Mouse (Mus musculus) ovary, postnatal 14 days (tissue): ENCODE data around the gene Ring1.
A peak's percentile ranks its signal among the peaks of the same experiment; 100 is the strongest.
"Not testable (repeated sequence)": the region's sequence is repeated elsewhere in the genome, so short reads cannot be mapped to it uniquely, and the experiment has no call there.

Source experiments
- DNase-seq: peaks from one replicate; pipeline ENCODE4 v3.0.0; 2022; ENCODE audit warnings: low spot score

Gene Ring1

DNA sequence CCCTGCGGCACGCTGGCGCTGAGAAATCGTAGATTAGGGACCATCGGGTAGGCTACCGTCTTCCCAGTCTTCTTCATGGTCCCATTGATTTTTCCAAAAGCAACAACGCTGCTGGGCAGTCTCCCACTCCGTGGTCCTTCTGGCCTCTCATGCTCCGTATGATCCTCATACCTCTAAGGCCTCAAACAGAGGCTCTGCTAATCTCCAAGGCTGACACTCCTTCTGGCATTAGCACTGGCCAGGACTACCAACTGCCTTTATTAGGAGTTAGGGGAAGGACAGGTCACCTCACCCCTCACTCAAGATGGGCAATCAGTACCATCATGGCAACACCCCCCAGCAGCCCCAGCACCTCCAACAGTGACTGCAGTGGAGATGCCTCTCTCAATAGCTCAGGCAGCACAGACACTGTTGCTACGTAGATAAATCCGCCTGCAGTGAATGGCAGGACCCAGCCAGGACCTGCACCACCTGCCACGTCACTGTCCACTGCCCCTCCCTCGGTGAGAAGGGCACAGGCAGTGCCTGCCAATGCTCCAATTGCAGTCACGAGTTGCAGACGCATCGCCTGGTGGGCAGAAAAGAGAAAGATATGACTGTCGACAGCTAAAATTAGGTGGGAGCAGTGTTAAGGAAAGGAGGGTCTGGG is 4.1 kb upstream of the Ring1 start:
- no peak for DNase-seq

DNA sequence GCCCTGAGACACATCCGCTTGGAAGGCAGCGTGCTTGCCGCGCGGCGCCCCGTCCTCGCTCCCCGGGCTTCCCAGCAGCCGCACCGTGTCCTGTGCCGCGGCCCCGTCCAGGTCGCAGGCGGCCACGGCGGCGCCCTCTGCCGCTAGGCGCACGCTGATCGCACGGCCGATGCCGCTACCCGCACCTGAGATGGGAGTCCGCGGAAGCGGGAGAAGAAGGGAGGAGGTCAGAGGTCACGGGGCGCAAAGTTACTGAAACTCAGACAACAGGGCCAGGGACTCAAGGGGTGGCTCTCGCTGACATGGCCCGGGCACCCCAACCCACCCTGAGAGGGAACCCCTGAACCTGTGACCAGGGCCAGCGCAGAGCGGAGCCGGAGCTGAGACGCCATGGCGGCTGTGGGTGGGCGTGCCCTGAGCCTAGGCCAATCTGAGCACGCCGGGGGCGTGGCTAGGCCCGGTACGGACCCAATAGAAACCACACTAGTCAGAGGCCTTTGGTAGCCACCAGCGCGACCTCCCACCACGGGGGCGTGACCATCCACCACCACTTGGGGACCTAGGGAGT is 3.3 kb upstream of the Ring1 start, which contains the start of gene H2-Ke6:
TSS of gene H2-Ke6 (minus strand) at position 405 of the 568 bp plus-strand sequence.
- peak; percentile 82 for DNase-seq

DNA sequence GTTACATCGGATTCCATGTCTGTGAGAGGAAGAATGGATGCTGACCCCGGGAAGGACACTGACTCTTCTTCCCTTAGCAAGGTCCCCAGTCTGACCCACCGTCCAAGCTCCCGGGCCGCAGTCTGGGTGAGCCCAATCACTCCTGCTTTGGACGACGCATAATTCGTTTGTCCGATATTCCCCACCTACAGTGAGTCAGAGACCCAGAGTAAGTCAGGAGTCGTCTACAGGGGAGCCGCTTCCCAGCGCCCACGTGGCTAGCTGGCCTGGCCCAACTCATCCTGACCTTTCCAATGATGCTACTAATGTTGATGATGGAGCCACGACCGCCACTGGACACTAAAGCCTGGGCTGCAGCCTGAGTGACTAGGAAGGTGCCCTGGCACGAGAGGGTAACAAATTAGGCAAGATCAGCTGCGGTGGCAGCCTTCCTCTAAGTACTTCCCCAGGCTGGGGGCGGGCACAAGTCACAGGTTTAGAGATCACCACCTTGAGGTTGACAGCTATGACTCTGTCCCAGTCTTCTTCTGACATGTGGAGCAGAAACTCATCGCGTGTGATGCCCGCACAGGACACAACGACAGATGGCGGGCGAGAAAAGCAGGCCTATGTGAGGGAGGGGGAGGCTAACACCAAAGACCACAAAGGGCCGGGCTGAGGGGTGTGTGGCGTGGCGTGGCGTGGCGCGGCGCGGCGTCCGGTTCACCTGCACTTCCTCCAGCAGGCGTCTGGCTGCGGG is 2.6 kb upstream of the Ring1 start:
- no peak for DNase-seq

DNA sequence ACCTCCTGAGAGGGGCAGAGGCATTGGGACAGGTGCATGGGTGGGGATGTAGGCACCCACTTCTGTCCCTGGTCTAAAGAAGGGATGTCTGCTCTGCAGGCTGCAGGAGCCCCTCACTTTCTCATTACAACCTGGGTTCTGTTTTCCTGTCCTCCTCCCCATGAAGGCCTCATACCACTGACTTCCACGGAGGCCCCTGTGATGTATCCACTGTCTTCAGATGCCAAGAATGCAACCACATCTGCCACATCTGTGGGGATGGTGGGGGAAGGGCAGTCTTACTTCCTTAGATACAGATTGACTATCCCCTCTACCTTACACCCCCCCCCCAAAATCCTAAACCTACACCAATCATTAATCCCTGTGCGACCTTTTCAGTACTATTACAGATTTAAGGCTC is 1.7 kb upstream of the Ring1 start:
- no peak for DNase-seq

DNA sequence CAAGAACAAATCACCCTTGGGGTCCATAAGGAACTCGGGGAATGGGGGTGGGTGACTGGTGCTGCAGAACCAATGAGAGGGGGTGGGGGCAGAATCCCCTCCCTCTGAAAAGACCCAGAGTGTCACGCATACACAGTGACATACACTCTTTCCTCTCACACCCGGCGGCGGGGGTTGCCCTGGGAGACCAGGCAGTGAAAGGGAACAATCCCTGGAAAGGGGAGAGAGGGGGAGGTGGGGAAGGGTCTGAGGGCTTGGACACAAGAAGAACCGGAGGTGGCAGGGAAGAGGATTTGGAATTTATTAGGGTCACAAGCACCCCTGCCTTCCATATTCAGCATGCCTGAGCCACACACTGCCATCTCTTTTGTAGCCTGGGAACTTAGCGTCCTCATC is 1.3 kb upstream of the Ring1 start:
- no peak for DNase-seq

DNA sequence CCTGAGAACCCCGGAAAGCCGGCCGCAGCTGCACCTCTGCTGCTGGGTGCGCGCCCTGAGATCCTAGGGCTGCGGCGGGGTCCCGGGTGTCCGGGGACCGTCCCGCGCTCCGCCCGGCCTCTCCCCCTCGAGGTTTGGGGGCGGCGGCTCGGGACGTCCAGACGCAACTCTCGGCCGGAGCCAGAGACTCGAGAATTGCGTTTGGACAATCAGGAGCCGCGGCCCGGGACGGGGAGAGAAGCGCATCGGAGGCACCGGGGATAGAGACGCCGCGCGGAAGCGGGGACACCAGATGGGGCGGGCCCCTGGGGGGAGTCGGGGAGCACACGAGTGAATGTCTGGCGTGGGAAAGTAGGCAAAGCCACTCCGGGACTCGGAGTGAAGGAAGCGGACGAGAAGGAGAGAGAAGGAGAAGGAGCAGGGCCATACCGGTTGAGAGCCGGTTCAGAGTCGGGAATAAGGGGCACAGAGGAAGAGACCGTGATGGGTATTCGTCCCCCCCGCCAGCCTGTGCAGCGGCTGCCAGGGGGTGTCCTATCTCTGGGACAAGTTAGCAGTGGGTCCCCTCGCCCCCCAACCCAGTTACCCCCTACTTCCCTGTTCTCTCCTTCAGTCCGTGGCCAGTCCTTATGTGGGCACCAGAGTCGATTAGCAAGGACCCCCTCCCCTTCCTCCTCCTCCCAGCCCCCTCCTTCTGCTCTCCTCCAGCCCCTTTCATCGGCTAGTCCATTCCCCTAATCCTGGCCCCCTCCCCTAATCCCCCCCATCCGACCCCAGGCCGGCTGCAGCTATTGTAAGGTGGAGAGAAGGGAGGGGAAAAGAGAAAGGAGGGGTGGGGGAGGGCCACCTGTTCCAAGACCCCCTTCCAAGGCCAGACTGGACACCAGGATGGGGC is 628 bp upstream of the Ring1 start:
- DNase-seq, result no peak

DNA sequence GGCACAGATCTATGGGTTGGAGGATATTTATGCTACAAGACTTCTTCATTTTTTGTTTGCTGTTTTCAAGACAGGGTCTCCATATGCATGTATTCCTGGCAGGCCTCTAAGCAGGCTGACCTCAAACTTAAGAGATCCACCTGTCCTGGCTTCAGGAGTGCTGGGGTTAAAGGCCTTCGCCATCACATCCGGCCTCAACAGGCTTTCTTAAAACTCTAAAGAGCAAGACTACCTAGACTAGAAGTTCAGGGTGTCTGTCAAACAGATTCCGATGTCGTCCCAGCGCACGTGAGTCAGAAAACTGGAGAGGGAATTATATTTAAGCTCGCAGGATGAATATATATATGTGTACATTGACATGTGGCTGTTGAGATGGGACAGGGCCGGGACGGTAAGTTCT is 802 bp downstream of the Ring1 start:
- no peak for DNase-seq

DNA sequence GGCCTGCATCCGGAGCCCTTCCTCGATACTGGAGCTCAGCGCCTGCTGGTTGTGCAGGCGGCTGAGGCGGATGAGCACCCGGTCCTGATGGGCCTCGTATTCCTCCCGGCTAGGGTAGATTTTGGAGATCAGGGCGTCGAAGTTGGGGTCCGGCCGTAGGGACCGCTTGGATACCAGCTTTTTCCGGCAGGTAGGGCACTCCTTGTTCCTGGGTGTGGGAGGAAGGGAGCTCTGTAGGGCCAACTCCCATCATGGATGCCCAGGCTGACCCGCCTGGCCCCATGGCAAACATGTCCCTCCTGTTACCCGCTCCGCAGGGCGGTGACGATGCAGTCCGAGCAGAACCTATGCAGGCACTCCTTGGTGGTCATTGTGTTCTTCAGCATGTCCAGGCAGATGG is 1.5 kb downstream of the Ring1 start:
- no peak for DNase-seq

DNA sequence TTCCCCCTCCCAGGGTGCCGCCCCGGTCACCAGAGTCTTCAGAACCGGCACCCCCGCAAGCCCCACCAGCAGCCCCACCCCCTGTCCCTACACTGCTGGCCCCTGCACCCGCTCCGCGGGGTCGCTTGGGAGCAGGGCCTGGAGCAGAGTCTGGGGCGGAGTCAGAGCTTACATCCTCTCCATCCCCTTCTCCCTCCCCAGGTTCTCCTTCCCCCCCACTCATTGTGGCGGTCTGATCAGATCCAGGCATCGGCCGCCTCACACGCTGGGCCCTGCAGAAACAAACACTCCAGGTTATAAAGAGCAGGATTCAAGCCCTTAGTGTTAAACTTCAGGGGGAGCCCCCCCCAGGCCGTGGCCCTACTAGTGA is 2.1 kb downstream of the Ring1 start:
- no peak for DNase-seq

DNA sequence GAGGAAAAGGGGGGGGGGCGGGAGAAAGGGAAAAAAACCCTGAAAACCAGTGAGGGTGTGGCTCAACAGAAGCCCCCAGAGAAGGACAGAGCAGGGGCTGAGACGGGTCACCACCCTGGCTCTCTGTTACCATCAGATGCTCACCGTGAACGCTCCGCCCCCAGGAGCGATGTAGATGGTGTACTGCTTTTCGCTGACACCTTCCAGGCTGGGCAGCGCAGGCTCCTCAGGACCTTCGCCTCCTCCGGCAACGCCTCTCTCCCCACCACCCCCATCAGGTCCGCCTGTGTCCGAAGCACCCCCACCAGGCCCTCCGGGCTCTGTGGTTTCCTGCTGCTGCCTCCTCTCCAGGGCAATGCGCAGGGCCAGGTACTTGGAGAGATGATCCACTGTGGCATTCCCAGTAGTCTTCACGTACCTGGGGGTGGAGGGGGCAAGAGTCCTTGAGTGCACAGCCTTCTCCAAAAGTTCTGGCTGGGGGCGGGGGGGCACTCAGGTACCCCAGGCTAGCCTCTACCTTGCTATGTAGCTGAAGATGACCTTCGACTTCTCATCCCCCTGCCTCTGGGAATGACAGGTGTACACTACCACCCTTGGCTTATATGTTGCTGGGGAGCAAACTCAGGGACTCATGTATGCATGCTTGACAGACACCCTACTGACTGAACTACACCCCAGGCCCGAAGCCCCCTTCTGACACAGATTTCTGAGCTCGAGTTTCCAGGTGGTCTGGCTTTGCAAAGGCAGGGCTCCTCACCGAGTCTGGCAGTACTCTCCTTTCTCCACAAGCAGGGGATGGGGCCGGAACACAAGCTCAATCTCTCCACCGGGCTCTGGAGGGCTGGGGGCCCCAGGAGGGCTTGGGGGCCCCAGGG is 2.7 kb downstream of the Ring1 start:
- DNase-seq, result no peak

DNA sequence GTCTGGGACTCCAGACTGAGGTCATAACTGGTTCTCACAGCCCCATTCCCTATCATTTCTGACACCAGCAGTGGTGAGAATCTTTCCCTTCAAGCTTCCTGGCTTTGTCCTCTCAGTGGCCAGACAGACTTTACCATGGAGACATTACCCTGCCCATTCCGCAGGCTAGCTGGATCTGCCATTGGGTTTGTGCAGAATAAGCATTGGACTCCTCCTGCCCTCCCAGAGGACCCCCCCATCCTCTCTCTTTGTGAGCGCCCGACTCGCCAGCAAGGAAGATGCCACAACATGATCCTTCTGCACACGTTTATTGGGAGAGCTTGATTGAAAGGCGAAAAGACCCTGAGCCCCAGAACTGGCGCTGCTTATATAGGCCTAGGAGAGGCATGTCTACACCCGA is 11.0 kb downstream of the Ring1 start:
- DNase-seq, result no peak

DNA sequence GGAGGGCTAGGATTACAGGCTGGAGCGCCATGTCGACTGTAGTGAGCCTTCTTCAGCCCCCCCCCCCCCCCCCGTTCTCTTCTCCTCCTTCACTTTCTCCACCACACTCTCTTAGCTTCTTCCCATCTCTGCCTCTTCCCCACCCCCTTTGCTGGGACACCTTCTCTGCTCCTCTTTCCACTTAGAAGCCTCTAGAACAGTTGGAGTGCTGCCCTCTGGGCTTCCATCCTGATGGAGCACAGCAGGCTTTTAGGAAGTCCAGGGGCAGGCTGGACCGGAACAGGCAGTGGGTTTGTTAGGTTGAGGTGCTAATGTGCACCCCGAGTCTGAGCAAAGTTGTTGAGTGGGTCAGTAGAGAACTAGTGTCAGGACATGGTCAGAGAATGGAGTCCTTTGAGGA is 14.3 kb downstream of the Ring1 start:
- DNase-seq, result no peak

DNA sequence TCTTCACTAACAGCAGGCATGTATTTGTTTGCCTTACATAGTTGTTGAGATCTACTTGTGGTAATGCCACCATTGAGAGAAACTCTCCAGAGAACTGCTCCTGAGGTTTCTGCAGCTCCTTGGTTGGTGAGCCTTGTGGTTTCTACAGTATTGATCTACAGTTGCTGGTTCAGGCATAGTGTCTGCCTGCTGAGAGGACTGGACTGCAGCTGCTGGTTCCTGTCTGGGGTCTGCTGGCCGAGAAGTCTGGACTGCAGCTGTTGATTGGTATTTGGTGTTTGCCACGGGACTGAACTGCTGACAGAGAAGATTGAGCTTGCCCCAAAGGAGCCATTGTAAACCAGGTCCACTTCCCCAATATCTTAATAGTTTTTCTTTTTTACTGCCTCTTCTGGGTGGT is 17.9 kb downstream of the Ring1 start:
- DNase-seq, result no peak

DNA sequence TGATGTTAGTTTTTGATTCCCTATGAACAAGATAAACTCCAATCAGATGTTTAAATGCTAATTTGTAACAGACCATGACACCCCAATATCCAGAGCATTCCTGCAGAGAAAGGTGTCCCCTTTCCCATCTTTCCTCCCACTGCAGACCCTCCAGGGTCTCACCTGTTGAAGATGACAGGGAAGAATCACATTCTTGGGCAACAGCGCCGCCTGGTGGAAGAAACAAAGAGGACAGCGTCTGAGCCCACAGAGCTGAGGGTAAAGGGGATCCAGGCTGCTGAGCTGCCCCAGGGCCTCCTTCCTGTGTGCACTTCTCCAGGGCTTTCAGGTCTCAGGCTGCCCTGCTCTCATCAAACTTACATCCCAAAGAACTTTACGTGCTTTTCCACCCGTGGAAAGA is 21.1 kb downstream of the Ring1 start:
- DNase-seq, result no peak

DNA sequence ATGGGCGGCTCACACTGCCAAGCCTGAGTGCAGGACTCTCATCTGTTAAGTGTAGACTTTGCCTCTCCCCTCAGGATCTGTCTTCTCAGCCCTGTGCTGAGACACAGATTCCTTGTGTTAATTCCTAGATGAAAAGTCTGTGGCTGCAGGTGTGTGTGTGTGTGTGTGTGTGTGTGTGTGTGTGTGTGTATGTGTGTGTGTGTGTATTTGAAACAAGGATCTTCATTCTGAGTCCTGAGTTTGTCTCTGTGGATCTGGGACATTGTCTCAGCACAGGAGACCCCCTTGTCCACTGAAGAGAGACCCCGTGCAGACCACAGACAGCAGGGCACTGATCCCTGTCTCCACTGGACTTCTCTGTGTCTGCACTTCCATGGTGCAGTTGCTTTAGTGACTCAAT is 23.7 kb downstream of the Ring1 start:
- not testable (repeated sequence) for DNase-seq

DNA sequence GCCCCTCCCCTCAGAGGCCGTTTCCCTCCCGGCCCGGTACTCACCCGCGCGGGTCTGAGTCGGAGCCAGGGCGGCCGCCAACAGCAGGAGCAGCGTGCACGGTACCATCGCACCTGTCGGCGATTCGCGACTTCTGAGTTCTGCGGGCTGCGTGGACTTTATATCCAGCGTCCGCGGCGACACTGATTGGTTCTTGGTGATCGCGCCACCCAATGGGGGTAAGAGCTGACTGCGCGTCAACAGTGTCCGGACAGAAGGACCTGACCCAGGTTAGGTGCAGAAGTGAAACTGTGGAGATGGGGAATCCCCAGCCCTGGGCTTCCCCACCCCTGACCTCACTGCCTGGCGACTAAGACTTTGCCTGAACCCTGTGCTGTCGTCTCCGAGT is 24.3 kb downstream of the Ring1 start, which contains the start of gene H2-K1:
TSS of gene H2-K1 (minus strand) at position 198 of the 388 bp plus-strand sequence.
- peak; percentile 86 for DNase-seq

DNA sequence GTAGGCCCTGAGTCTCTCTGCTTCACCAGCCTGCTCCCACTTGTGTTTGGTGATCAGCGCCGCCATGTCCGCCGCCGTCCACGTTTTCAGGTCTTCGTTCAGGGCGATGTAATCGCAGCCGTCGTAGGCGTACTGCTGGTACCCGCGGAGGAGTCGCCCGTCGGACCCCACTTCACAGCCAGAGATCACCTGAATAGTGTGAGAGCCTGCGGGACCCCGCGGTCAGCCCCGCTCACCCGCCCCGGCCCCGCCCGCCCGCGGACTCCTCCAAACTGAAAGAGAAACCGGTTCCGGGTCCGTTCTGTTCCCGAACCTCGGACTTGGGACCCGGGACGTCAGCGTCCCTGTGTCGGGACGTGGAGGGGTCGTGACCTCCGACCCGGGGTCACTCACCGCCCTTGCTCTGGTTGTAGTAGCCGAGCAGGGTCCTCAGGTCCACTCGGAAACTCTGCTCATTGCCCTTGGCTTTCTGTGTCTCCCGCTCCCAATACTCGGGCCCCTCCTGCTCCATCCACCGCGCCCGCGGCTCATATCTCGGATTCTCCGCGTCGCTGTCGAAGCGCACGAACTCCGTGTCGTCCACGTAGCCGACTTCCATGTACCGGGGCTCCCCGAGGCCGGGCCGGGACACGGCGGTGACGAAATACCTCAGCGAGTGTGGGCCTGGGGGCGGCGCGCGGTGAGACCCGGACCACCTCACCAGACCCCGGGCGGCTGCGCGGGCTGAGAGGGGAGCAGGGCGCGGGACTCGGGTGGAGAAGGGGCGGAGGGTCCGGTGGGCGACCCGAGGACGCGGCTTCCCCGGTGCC is 24.9 kb downstream of the Ring1 start:
- DNase-seq, result no peak

DNA sequence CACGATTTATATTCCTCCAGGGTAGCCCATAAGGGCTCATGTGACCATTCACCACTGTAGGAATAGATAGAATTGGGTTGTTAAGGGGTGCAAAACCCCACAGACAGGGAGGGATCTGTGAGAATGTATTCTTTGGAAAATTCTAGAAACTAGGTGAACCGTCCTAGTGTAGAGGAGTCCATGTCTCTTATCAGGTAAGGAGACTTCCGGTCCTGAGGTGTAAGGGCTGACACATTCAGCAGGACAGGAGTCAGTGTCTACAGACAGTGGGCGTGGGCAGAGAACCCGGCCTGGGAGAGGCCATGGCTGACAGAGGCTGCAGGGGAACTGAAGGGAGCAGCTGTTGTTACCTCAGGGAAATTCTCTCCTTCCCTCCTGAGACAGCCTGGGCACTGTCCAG is 25.8 kb downstream of the Ring1 start:
- not testable (repeated sequence) for DNase-seq

DNA sequence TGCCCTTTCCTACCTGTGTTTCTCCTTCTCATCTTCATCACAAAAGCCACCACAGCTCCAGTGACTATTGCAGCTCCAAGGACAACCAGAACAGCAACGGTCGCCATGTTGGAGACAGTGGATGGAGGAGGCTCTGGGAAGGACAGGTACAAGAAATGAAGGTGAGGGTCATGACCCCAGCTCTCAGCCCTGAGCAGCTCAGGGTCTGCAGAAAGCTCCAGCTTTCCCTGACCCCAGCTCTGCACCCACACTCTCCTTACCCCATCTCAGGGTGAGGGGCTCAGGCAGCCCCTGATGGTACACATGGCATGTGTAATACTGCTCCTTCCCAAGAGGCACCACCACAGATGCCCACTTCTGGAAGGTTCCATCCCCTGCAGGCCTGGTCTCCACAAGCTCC is 27.5 kb downstream of the Ring1 start:
- DNase-seq, result not testable (repeated sequence)

DNA sequence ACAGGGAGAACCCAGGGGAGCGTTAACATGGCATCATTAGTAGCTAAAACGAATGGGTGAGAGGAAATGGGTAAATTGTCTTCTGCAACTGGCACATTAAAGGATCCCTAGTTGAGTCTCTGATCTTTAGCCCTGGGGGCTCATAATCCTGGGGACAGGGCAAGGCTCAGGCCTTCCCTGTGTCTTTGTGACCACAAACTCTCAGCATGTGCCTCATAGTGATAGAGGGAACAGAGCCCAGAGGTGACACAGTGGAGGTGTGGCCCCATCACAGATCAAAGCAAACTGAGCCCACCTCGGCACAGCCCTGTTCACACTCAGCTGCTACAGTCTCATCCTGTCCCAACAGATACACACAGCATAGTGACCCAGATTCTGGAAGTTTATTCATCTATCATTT is 28.8 kb downstream of the Ring1 start:
- no peak for DNase-seq

DNA sequence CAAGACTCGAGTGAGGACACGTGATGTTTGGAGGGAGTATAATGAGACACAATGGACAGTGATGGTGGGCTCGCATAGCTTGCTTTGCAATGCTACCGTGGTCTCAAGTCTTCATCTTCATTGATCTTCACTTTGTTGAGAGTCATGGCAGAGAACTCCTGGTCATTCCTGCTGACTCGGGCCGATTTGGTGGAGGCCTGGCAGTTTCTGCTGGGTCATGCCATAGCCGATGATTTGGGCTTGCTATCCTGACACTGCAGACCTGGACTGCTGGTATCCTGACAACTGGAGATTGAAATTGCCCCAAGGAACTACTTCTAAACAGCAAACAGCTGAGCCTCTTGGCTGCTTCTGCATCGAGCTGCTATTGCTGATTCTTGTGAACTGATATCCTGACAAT is 29.5 kb downstream of the Ring1 start:
- no peak for DNase-seq
